Mouse (Mus musculus): ENCODE measurements around the gene Nanos2. TPM values are rescaled to one million over a fixed set of nuclear protein-coding genes. Genes with fewer than 3 reads are reported as not detected.

Nanos2 gene
- polyA plus RNA-seq, 1 experiment = not detected

- TF ChIP-seq GATA1 (IDR thresholded peaks at IDR 0.05; ENCODE audit: low read length) = no peak
Measured at GRCm38 (mm10) chr7:19024096-19024506, 36.9 kb downstream of the Nanos2 start, which contains the start of gene Sympk. Gene Sympk, plus strand, starts transcription at chr7:19024377.

- no peak for TF ChIP-seq GATA1 (IDR thresholded peaks at IDR 0.05; ENCODE audit: low read length)
Measured at GRCm38 (mm10) chr7:19024581-19025255, 37.5 kb downstream of the Nanos2 start.

GRCm38 (mm10) chr7:19028067-19028466, 40.9 kb downstream of the Nanos2 start:
- no peak for TF ChIP-seq GATA1 (IDR thresholded peaks at IDR 0.05; ENCODE audit: low read length)

GRCm38 (mm10) chr7:19029084-19029653, 42.0 kb downstream of the Nanos2 start:
- no peak for TF ChIP-seq GATA1 (IDR thresholded peaks at IDR 0.05; ENCODE audit: low read length)

GRCm38 (mm10) chr7:19031641-19032040, 44.4 kb downstream of the Nanos2 start:
- TF ChIP-seq GATA1 (IDR thresholded peaks at IDR 0.05; ENCODE audit: low read length) = no peak

Other genes starting within 250 kb of the Nanos2 start
- gene Psg19, start 188.9 kb upstream of the Nanos2 start, polyA plus RNA-seq (2012) = not detected in 2 replicates
- gene Psg17, start 165.8 kb upstream of the Nanos2 start, polyA plus RNA-seq (2012) = not detected in 2 replicates
- gene Mill2, start 147.4 kb upstream of the Nanos2 start, polyA plus RNA-seq (2012) = not detected in 2 replicates
- not detected in 2 replicates for gene Pglyrp1, start 116.1 kb upstream of the Nanos2 start, polyA plus RNA-seq (2012)
- gene Ccdc61, start 77.0 kb upstream of the Nanos2 start, polyA plus RNA-seq (2012) = 81.8 and 103 TPM in 2 replicates
- not detected in 2 replicates for gene Nova2, start 61.5 kb upstream of the Nanos2 start, polyA plus RNA-seq (2012)
- 32.1 and 38.6 TPM in 2 replicates for gene Mypop, start 3.8 kb downstream of the Nanos2 start, polyA plus RNA-seq (2012)
- gene Irf2bp1, start 16.6 kb downstream of the Nanos2 start, polyA plus RNA-seq (2012) = 175 and 217 TPM in 2 replicates
- gene Foxa3, start 36.1 kb downstream of the Nanos2 start, polyA plus RNA-seq (2012) = 0.04 TPM in 1 of 2 replicates, not detected in the other
- 336 and 348 TPM in 2 replicates for gene Sympk, start 37.0 kb downstream of the Nanos2 start, polyA plus RNA-seq (2012)
- 0.04 and 0.06 TPM in 2 replicates for gene Rsph6a, start 67.3 kb downstream of the Nanos2 start, polyA plus RNA-seq (2012)
- 170 and 197 TPM in 2 replicates for gene Dmwd, start 88.8 kb downstream of the Nanos2 start, polyA plus RNA-seq (2012)
- gene Dmpk, start 96.4 kb downstream of the Nanos2 start, polyA plus RNA-seq (2012) = 71.8 and 88.9 TPM in 2 replicates
- 20.3 and 21.4 TPM in 2 replicates for gene Six5, start 107.2 kb downstream of the Nanos2 start, polyA plus RNA-seq (2012)
- gene Gm4969, start 131.0 kb downstream of the Nanos2 start, polyA plus RNA-seq (2012) = not detected in 2 replicates
- gene Fbxo46, start 132.5 kb downstream of the Nanos2 start, polyA plus RNA-seq (2012) = 26.5 and 28.7 TPM in 2 replicates
- 11.6 and 11.8 TPM in 2 replicates for gene Qpctl, start 161.9 kb downstream of the Nanos2 start, polyA plus RNA-seq (2012)
- gene Snrpd2, start 162.3 kb downstream of the Nanos2 start, polyA plus RNA-seq (2012) = 80.6 and 135 TPM in 2 replicates
- 2.0 and 3.0 TPM in 2 replicates for gene Gipr, start 178.7 kb downstream of the Nanos2 start, polyA plus RNA-seq (2012)
- gene Eml2, start 189.0 kb downstream of the Nanos2 start, polyA plus RNA-seq (2012) = 26.9 and 30.2 TPM in 2 replicates
- 0.11 and 0.17 TPM in 2 replicates for gene Gpr4, start 225.1 kb downstream of the Nanos2 start, polyA plus RNA-seq (2012)
- 15.7 and 17.2 TPM in 2 replicates for gene Opa3, start 240.9 kb downstream of the Nanos2 start, polyA plus RNA-seq (2012)